In genomic region chr6:134764441-134765061, GRCm38 (mm10) we compare ENCODE assay signal across 13 mouse cellular contexts. TPM values are rescaled to one million over a fixed set of nuclear protein-coding genes. Genes with fewer than 3 reads are reported as not detected.
DNase-seq lines count a peak whose midpoint lies in the region; ATAC-seq lines count a peak whose summit lies in the region.
"Had no signal": no experiment of that assay in that cellular context is flagged by ENCODE, and none has a peak within 500 bp of the region (broad histone marks: within the 10 kb centered on the region; RNA-seq: fewer than 3 reads in every experiment).

No protein-coding gene starts in this region.

- H3K27me3 ChIP-seq in kidney, embryonic 16.5 days (ENCODE audit: insufficient read depth, low read length): no peaks in the 10 kb centered on the region
- no peaks in the 10 kb centered on the region for H3K27me3 ChIP-seq in kidney, embryonic 15.5 days
- H3K27me3 ChIP-seq in intestine, embryonic 16.5 days (replicated peaks; ENCODE audit: control insufficient read depth, insufficient read depth, low read length): no peaks in the 10 kb centered on the region
- H3K27me3 ChIP-seq: limb, embryonic 12.5 days had no signal

- no peaks in the 10 kb centered on the region for H3K9me3 ChIP-seq in kidney, embryonic 16.5 days (ENCODE audit: low read length)
- no peaks in the 10 kb centered on the region for H3K9me3 ChIP-seq in kidney, embryonic 15.5 days (replicated peaks)
- no peaks in the 10 kb centered on the region for H3K9me3 ChIP-seq in intestine, embryonic 16.5 days (ENCODE audit: control insufficient read depth, low read length)
- H3K9me3 ChIP-seq: limb, embryonic 12.5 days had no signal

- DNase-seq in adrenal gland, postnatal 10 days: peak; percentile 34
- DNase-seq in fibroblast of lung, adult 2 months (ENCODE audit: low read depth): peak; percentile 17
- DNase-seq in thymus, postnatal 25 days: no peak
- DNase-seq in cerebellum, postnatal 25 days: no peak
- no peak for DNase-seq in cerebellum, adult 9-10 months
- DNase-seq: kidney, adult 8-10 months; layer of hippocampus, adult 9-11 months; thymus, adult 2 months had no signal

- no peaks in the 10 kb centered on the region for H3K36me3 ChIP-seq in kidney, embryonic 16.5 days (ENCODE audit: insufficient read depth, low read length)
- H3K36me3 ChIP-seq in kidney, embryonic 15.5 days: no peaks in the 10 kb centered on the region
- no peaks in the 10 kb centered on the region for H3K36me3 ChIP-seq in intestine, embryonic 16.5 days (ENCODE audit: control insufficient read depth, insufficient read depth, low read length)
- H3K36me3 ChIP-seq: limb, embryonic 12.5 days had no signal

- 0 out of 2 replicates have a peak, but pooled peaks have one; percentile 46 for ATAC-seq in kidney, embryonic 16.5 days (ENCODE audit: low FRiP score, low TSS enrichment)
- no peak for ATAC-seq in kidney, embryonic 15.5 days (replicated peaks; ENCODE audit: low FRiP score)
- peak; percentile 38; the same call in 1 of the 2 replicates for ATAC-seq in intestine, embryonic 16.5 days

- H3K27ac ChIP-seq in kidney, embryonic 16.5 days (ENCODE audit: low read length): no peak overlapping the region
- H3K27ac ChIP-seq in kidney, embryonic 15.5 days: no peak overlapping the region
- H3K27ac ChIP-seq in intestine, embryonic 16.5 days (ENCODE audit: low read length): no peak overlapping the region
- H3K27ac ChIP-seq: limb, embryonic 12.5 days had no signal

- H3K4me1 ChIP-seq in kidney, embryonic 16.5 days (ENCODE audit: insufficient read depth, low read length): no peaks in the 10 kb centered on the region
- H3K4me1 ChIP-seq in kidney, embryonic 15.5 days: no peaks in the 10 kb centered on the region
- H3K4me1 ChIP-seq in intestine, embryonic 16.5 days (ENCODE audit: control insufficient read depth, insufficient read depth, low read length): 0 out of 2 replicates have a peak, but pooled peaks cover 6% of the 10 kb centered on the region

- no peak overlapping the region for H3K9ac ChIP-seq in kidney, embryonic 16.5 days (replicated peaks; ENCODE audit: low read length)
- H3K9ac ChIP-seq in kidney, embryonic 15.5 days: no peak overlapping the region
- no peak overlapping the region for H3K9ac ChIP-seq in intestine, embryonic 16.5 days (ENCODE audit: low read depth, low read length)
- H3K9ac ChIP-seq: limb, embryonic 12.5 days had no signal

- WGBS in kidney, embryonic 16.5 days: 88% methylated on average over 5 of the region's 5 CpGs
- whole genome bisulfite sequencing in kidney, embryonic 15.5 days: 91% methylated on average over 5 of the region's 5 CpGs
- WGBS in intestine, embryonic 16.5 days: 91% methylated on average over 5 of the region's 5 CpGs

- no peak overlapping the region for H3K4me2 ChIP-seq in kidney, embryonic 16.5 days (replicated peaks; ENCODE audit: low read depth, low read length)
- H3K4me2 ChIP-seq in kidney, embryonic 15.5 days: no peak overlapping the region
- H3K4me2 ChIP-seq in intestine, embryonic 16.5 days (ENCODE audit: low read depth, low read length): no peak overlapping the region
- H3K4me2 ChIP-seq: limb, embryonic 12.5 days had no signal

- no peak overlapping the region for H3K4me3 ChIP-seq in kidney, embryonic 16.5 days (ENCODE audit: low read length)
- no peak overlapping the region for H3K4me3 ChIP-seq in kidney, embryonic 15.5 days (replicated peaks)
- H3K4me3 ChIP-seq in intestine, embryonic 16.5 days (ENCODE audit: low read length): no peak overlapping the region
- H3K4me3 ChIP-seq: limb, embryonic 12.5 days; myocyte had no signal

RNA-seq across cellular contexts. Expression of gene Dusp16, which starts 27.9 kb away (rescaled TPM):
- polyA plus RNA-seq in kidney, embryonic 16.5 days (2015; fragmentation: Nextera tagmentation; extraction: Ambion mirVana): 11.9 and 12.4 TPM in 2 replicates
- polyA plus RNA-seq in kidney, embryonic 15.5 days (2015; fragmentation: Nextera tagmentation; extraction: Ambion mirVana): 11.0 and 11.8 TPM in 2 replicates
- total RNA-seq in adrenal gland, postnatal 10 days (2021): 10 to 100 TPM; 19.3 to 23.0 TPM
- 11.1 and 11.9 TPM in 2 replicates for polyA plus RNA-seq in intestine, embryonic 16.5 days (2015; fragmentation: Nextera tagmentation; extraction: Ambion mirVana)

Comparison
In these comparisons a context has a peak if more than half of its experiments do, and no peak if none do; other contexts are left out.
1. DNase-seq: peak in adrenal gland, postnatal 10 days (single experiment) and fibroblast of lung, adult 2 months (single experiment); none in thymus, postnatal 25 days (single experiment), cerebellum, postnatal 25 days (0 of 2) and cerebellum, adult 9-10 months (single experiment).